Comparison of ENCODE assay signal across 8 mouse cellular contexts in the genomic region with DNA sequence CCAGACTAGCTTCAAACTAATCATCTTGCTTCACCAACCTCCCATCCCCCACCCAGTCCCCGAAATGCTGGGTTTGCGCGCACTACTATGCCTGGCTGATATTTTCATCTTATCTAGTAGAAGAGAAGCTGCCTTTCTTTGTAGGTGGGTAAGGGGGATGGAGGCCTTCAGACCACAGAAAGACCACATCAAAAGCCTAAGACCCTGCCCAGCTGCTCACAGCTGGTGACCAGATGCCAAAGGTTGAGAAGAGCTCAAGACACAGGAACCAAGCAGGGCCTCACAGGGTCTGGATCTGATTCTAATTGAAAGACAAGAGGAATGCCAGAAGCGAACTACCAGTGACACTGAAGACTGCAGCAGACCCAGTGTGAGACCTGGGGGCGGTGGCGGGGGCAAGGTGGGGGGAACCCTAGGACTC. TPM values are rescaled to one million over a fixed set of nuclear protein-coding genes. Genes with fewer than 3 reads are reported as not detected.
DNase-seq lines count a peak whose midpoint lies in the region; ATAC-seq and TF ChIP-seq lines count a peak whose summit lies in the region.

No protein-coding gene starts in this region.

- H3K4me1 ChIP-seq in forebrain, embryonic 10.5 days = peaks cover 24% of the 10 kb centered on the region
- peaks cover 14% of the 10 kb centered on the region for H3K4me1 ChIP-seq in limb, embryonic 12.5 days (replicated peaks)
- H3K4me1 ChIP-seq in olfactory bulb, adult 2 months (ENCODE audit: control insufficient read depth, insufficient read depth, low read length) = peaks cover 8% of the 10 kb centered on the region

- H3ac ChIP-seq in C2C12 (ENCODE audit: control insufficient read depth, insufficient read length, low read depth) = peak overlapping the region; percentile 62

- H3K79me2 ChIP-seq in C2C12 (ENCODE audit: control insufficient read depth, insufficient read depth) = no peaks in the 10 kb centered on the region

- H3K4me3 ChIP-seq in gastrocnemius, adult 2 months = peak overlapping the region; percentile 100
- H3K4me3 ChIP-seq in C2C12 (ENCODE audit: insufficient read depth, poor library complexity, severe bottlenecking) = peak overlapping the region; percentile 99
- H3K4me3 ChIP-seq in forebrain, embryonic 10.5 days = peak overlapping the region; percentile 96
- peak overlapping the region; percentile 85 for H3K4me3 ChIP-seq in limb, embryonic 12.5 days (replicated peaks)
- H3K4me3 ChIP-seq in olfactory bulb, adult 2 months (ENCODE audit: insufficient read depth, low read depth, low read length) = peak overlapping the region; percentile 92

- peak overlapping the region; percentile 94 for H3K9ac ChIP-seq in limb, embryonic 12.5 days (replicated peaks)

- no peak for DNase-seq in gastrocnemius, adult 2 months
- DNase-seq in gastrocnemius, postnatal 36 days = no peak
- peak; percentile 56 for DNase-seq in forebrain, embryonic 10.5 days (ENCODE audit: extremely low spot score, low spot score)
- DNase-seq in gastrocnemius, postnatal 10 days = no peak
- no peak for DNase-seq in urinary bladder, adult 2 months (ENCODE audit: low spot score)

- intact Hi-C loops in gastrocnemius, adult 2 months (cut with DNase I) = loop anchor here (5.0 to 10.0 kb wide), 3 partner anchors 38 to 460 kb away; a partner anchor contains a TSS
- intact Hi-C loops in gastrocnemius, postnatal 36 days (cut with DNase I) = no loop called here

- WGBS in forebrain, embryonic 10.5 days = 24% methylated on average over 6 of the region's 6 CpGs
- WGBS in limb, embryonic 12.5 days = 19% methylated on average over 6 of the region's 6 CpGs
- 25% methylated on average over 6 of the region's 6 CpGs for WGBS in olfactory bulb, adult 2 months

- peak; percentile 22 for ATAC-seq in limb, embryonic 12.5 days (ENCODE audit: insufficient number of reproducible peaks, insufficient read depth, low FRiP score, low TSS enrichment, low read depth)

- H3K9me3 ChIP-seq in forebrain, embryonic 10.5 days = no peaks in the 10 kb centered on the region
- H3K9me3 ChIP-seq in limb, embryonic 12.5 days = no peaks in the 10 kb centered on the region

- H3K27me3 ChIP-seq in C2C12 (ENCODE audit: control insufficient read depth, insufficient read depth, insufficient read length) = no peaks in the 10 kb centered on the region
- no peaks in the 10 kb centered on the region for H3K27me3 ChIP-seq in forebrain, embryonic 10.5 days (ENCODE audit: poor library complexity, severe bottlenecking)
- H3K27me3 ChIP-seq in limb, embryonic 12.5 days = no peaks in the 10 kb centered on the region

- H3K27ac ChIP-seq in gastrocnemius, adult 2 months = peak overlapping the region; percentile 99
- peak overlapping the region; percentile 99 for H3K27ac ChIP-seq in forebrain, embryonic 10.5 days
- H3K27ac ChIP-seq in limb, embryonic 12.5 days = peak overlapping the region; percentile 99
- H3K27ac ChIP-seq in olfactory bulb, adult 2 months (ENCODE audit: insufficient read depth, low read depth, low read length) = no peak overlapping the region

- peak overlapping the region; percentile 72 for H3K4me2 ChIP-seq in limb, embryonic 12.5 days

- no peak for TF ChIP-seq POLR2A in olfactory bulb, adult 2 months (IDR thresholded peaks at IDR 0.05; ENCODE audit: insufficient read depth, low read depth, low read length)

- no peak for TF ChIP-seq CTCF in gastrocnemius, adult 2 months (IDR thresholded peaks at IDR 0.05)
- TF ChIP-seq CTCF in C2C12 (IDR thresholded peaks at IDR 0.05; ENCODE audit: control insufficient read depth, insufficient read depth, insufficient read length) = no peak
- no peak for TF ChIP-seq CTCF in olfactory bulb, adult 2 months (IDR thresholded peaks at IDR 0.05; ENCODE audit: insufficient read depth, low read depth, low read length)

- H3K79me3 ChIP-seq in C2C12 (ENCODE audit: low read depth) = no peaks in the 10 kb centered on the region

- no peaks in the 10 kb centered on the region for H3K36me3 ChIP-seq in C2C12 (ENCODE audit: control insufficient read depth, insufficient read depth)
- H3K36me3 ChIP-seq in forebrain, embryonic 10.5 days (replicated peaks) = peaks cover 28% of the 10 kb centered on the region
- peaks cover 10% of the 10 kb centered on the region for H3K36me3 ChIP-seq in limb, embryonic 12.5 days

TF ChIP-seq in C2C12, 6 proteins besides CTCF, POLR2A, EP300 and RAD21:
- TF ChIP-seq MYOD1 (IDR thresholded peaks at IDR 0.05; ENCODE audit: control insufficient read depth, insufficient read length, low read depth) = no peak
- no peak for TF ChIP-seq MAX (IDR thresholded peaks at IDR 0.05)
- TF ChIP-seq MYOG (IDR thresholded peaks at IDR 0.05; ENCODE audit: control insufficient read depth, extremely low read depth, insufficient read length) = no peak
- no peak for TF ChIP-seq FOSL1 (IDR thresholded peaks at IDR 0.05; ENCODE audit: insufficient read depth, low read length, poor library complexity, severe bottlenecking)
- no peak for TF ChIP-seq USF1 (IDR thresholded peaks at IDR 0.05; ENCODE audit: low read depth)
- TF ChIP-seq CEBPB (IDR thresholded peaks at IDR 0.05; ENCODE audit: low read depth) = no peak
TF ChIP-seq in C2C12: peak in this region for 0.

RNA-seq across cellular contexts. Expression of a gene that starts 1.0 kb away (rescaled TPM):
- total RNA-seq in gastrocnemius, adult 2 months (2021) = 10 to 100 TPM in 1 of 2 experiments, 1 to 10 TPM in 1; 8.9 to 10.9 TPM
- total RNA-seq in gastrocnemius, postnatal 36 days (2021) = 1 to 10 TPM; 7.6 to 9.0 TPM
- polyA plus RNA-seq in C2C12 (2012; fragmentation: generic; extraction: Trizol) = 2.1 TPM
- polyA plus RNA-seq in forebrain, embryonic 10.5 days (2016; fragmentation: Nextera tagmentation; extraction: Ambion mirVana) = 26.4 and 27.7 TPM in 2 replicates
- 30.1 and 31.2 TPM in 2 replicates for polyA plus RNA-seq in limb, embryonic 12.5 days (2016; fragmentation: Nextera tagmentation; extraction: Ambion mirVana)
- not detected in 2 replicates for polyA plus RNA-seq in olfactory bulb, adult 2 months (2012; ENCODE audit: insufficient read depth, insufficient read length, low replicate concordance, missing spikeins)
- 1 to 10 TPM; 4.5 to 7.0 TPM for total RNA-seq in gastrocnemius, postnatal 10 days (2021)
- polyA plus RNA-seq in urinary bladder, adult 2 months (2012; rRNA removed) = 16.0 and 23.8 TPM in 2 replicates

RNA-seq across cellular contexts. Expression of a gene that starts 14.7 kb away (rescaled TPM):
- 1 to 10 TPM; 8.3 to 8.7 TPM for total RNA-seq in gastrocnemius, adult 2 months (2021)
- total RNA-seq in gastrocnemius, postnatal 36 days (2021) = 1 to 10 TPM; 8.9 to 9.6 TPM
- 206 TPM for polyA plus RNA-seq in C2C12 (2012; fragmentation: generic; extraction: Trizol)
- 144 and 155 TPM in 2 replicates for polyA plus RNA-seq in forebrain, embryonic 10.5 days (2016; fragmentation: Nextera tagmentation; extraction: Ambion mirVana)
- polyA plus RNA-seq in limb, embryonic 12.5 days (2016; fragmentation: Nextera tagmentation; extraction: Ambion mirVana) = 157 and 170 TPM in 2 replicates
- polyA plus RNA-seq in olfactory bulb, adult 2 months (2012; ENCODE audit: insufficient read depth, insufficient read length, low replicate concordance, missing spikeins) = 46.6 TPM in 1 of 2 replicates, not detected in the other
- total RNA-seq in gastrocnemius, postnatal 10 days (2021) = 10 to 100 TPM; 28.9 to 43.0 TPM
- 171 and 187 TPM in 2 replicates for polyA plus RNA-seq in urinary bladder, adult 2 months (2012; rRNA removed)

RNA-seq across cellular contexts. Expression of a gene that starts 16.1 kb away (rescaled TPM):
- 10 to 100 TPM; 90.7 to 94.1 TPM for total RNA-seq in gastrocnemius, adult 2 months (2021)
- total RNA-seq in gastrocnemius, postnatal 36 days (2021) = 10 to 100 TPM; 81.0 to 85.9 TPM
- 18.4 TPM for polyA plus RNA-seq in C2C12 (2012; fragmentation: generic; extraction: Trizol)
- polyA plus RNA-seq in forebrain, embryonic 10.5 days (2016; fragmentation: Nextera tagmentation; extraction: Ambion mirVana) = 24.2 and 28.8 TPM in 2 replicates
- 30.5 and 33.3 TPM in 2 replicates for polyA plus RNA-seq in limb, embryonic 12.5 days (2016; fragmentation: Nextera tagmentation; extraction: Ambion mirVana)
- not detected in 2 replicates for polyA plus RNA-seq in olfactory bulb, adult 2 months (2012; ENCODE audit: insufficient read depth, insufficient read length, low replicate concordance, missing spikeins)
- 10 to 100 TPM; 60.1 to 61.9 TPM for total RNA-seq in gastrocnemius, postnatal 10 days (2021)
- polyA plus RNA-seq in urinary bladder, adult 2 months (2012; rRNA removed) = 29.1 and 41.4 TPM in 2 replicates

RNA-seq across cellular contexts. Expression of a gene that starts 45.8 kb away (rescaled TPM):
- 1 to 10 TPM; 1.0 to 1.1 TPM for total RNA-seq in gastrocnemius, adult 2 months (2021)
- total RNA-seq in gastrocnemius, postnatal 36 days (2021) = 1 to 10 TPM in 1 of 2 experiments, under 1 TPM in 1; 0.79 to 1.1 TPM
- polyA plus RNA-seq in C2C12 (2012; fragmentation: generic; extraction: Trizol) = 14.9 TPM
- polyA plus RNA-seq in forebrain, embryonic 10.5 days (2016; fragmentation: Nextera tagmentation; extraction: Ambion mirVana) = 35.7 and 36.3 TPM in 2 replicates
- polyA plus RNA-seq in limb, embryonic 12.5 days (2016; fragmentation: Nextera tagmentation; extraction: Ambion mirVana) = 13.6 and 14.4 TPM in 2 replicates
- not detected in 2 replicates for polyA plus RNA-seq in olfactory bulb, adult 2 months (2012; ENCODE audit: insufficient read depth, insufficient read length, low replicate concordance, missing spikeins)
- total RNA-seq in gastrocnemius, postnatal 10 days (2021) = 1 to 10 TPM; 2.1 to 3.0 TPM
- 6.6 and 7.5 TPM in 2 replicates for polyA plus RNA-seq in urinary bladder, adult 2 months (2012; rRNA removed)

RNA-seq across cellular contexts. Expression of a gene that starts 54.8 kb away (rescaled TPM):
- 100 to 1,000 TPM; 128 TPM for total RNA-seq in gastrocnemius, adult 2 months (2021)
- total RNA-seq in gastrocnemius, postnatal 36 days (2021) = 100 to 1,000 TPM; 131 to 136 TPM
- polyA plus RNA-seq in C2C12 (2012; fragmentation: generic; extraction: Trizol) = 30.5 TPM
- 34.9 and 38.4 TPM in 2 replicates for polyA plus RNA-seq in forebrain, embryonic 10.5 days (2016; fragmentation: Nextera tagmentation; extraction: Ambion mirVana)
- 8.9 and 9.3 TPM in 2 replicates for polyA plus RNA-seq in limb, embryonic 12.5 days (2016; fragmentation: Nextera tagmentation; extraction: Ambion mirVana)
- polyA plus RNA-seq in olfactory bulb, adult 2 months (2012; ENCODE audit: insufficient read depth, insufficient read length, low replicate concordance, missing spikeins) = not detected in 2 replicates
- total RNA-seq in gastrocnemius, postnatal 10 days (2021) = 10 to 100 TPM; 76.0 to 77.1 TPM
- polyA plus RNA-seq in urinary bladder, adult 2 months (2012; rRNA removed) = 44.5 and 49.8 TPM in 2 replicates
